Mouse (Mus musculus) heart, adult 8-10 months (tissue): ENCODE measurements at regions not wholly inside any gene's neighbourhood (a gene's known extent, or its start where the extent isn't known, plus 50 kb on each side); places are given as distances from the start of the nearest gene placed in this dataset.

Experiments
- DNase-seq: peaks from one replicate; pipeline ENCODE4 v3.0.0; 2022; ENCODE audit warnings: low spot score

DNA sequence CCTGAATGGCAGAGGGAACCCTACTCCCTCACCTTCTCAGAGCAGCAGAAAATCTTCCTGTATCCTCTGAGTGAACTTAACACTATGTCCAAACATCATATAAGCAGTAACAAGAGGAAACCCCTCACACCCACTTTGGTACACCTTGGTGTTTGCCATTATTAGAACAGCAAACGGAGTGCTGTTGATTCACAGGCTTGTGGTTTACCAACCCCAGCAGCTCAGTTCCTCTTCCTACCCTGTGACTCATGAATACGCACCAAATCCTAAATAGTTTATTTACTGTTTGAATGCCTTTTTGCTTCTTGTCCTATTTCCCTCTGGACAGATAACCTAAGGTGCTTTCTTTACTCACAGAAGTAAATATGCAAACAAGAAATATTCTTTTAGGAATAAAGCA, 233.3 kb downstream of the Foxa2 start:
- DNase-seq, result no peak

DNA sequence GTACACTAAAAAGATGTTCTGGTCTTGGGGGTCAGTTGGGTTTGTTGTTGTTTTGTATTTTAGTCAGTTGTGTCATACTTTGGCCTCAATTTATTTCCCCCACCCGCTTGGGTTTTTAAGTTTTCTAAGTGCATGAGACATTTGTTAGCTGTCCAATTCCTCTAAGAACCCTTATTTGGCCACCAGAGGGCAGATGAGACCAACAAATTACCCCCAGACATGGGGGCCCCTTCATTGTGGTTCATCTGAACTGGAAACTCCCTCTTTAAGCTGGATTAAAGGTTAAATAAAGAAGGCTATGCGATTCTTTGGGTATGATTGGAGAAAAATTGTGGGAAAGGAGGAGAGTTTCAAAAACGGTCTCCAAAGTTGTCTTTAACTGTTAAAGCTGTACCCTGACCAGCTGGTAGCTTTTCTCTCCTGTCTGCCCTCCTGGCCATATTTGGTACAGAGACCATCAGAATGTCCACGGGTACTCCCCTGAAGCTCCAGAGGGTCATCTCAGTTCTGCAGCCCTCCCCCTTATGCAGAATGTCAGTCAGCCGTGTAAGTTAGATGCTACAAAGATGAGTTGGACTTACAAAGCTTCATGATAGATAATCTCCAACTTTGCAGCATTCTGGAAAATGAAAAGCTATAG, 238.6 kb downstream of the Foxa2 start:
- DNase-seq, result peak; percentile 21

DNA sequence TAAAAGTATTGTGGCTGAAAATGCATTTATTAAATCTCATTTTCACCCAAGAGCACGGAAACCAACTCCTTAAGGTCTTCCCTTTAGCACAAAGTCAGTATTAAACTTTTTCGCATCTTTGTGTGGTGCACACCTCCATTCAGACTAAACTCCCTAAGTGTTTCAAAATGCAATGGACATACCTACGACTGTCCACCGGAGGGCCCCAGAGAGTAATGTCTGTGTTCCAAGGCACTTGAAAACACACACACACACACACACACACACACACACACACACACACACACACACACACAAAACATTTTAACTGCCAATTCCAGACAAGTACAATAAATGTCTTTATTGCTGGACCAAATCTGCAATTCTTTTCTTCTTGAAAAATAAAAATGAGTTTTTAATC, 243.7 kb downstream of the Foxa2 start:
- DNase-seq, result no peak

DNA sequence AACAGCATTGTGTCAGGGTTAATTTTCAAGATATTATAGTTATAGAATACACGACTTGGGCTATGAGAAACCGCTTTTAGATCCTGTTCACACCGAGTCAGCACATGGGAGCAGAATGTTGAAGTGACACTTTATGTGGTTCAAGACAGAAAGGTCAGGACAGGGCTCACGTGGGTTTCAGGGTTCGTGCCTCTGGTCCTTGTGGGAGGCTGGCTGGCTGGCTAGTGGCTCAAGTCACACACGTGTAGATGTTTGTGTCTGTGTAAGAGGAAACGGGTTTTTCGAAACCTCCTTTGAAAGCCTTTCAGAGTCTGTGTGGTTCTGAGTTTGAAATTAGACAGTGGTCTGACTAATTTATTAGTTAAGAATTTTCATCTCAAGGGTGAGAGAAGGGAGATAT, 255.3 kb downstream of the Foxa2 start:
- DNase-seq, result no peak

DNA sequence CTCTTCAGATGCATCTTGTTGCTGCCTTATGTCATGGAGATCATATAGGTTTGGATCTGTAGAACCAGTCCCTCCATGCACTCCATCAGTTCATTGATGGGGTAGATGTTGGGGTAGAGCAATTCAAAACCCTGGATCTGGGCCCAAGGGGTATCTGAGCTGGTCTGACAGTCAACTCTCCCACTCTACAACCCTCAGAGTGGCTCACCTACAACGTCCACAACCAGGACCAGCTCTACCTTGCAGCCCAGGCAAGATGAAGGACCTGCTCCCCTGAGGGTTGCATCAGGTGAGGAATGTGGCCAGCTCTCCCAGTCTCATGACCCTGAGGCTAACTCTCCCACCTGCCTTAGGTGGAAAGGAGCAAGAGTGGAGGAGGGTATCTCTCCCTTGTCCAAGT, 256.9 kb downstream of the Foxa2 start:
- DNase-seq, result no peak

DNA sequence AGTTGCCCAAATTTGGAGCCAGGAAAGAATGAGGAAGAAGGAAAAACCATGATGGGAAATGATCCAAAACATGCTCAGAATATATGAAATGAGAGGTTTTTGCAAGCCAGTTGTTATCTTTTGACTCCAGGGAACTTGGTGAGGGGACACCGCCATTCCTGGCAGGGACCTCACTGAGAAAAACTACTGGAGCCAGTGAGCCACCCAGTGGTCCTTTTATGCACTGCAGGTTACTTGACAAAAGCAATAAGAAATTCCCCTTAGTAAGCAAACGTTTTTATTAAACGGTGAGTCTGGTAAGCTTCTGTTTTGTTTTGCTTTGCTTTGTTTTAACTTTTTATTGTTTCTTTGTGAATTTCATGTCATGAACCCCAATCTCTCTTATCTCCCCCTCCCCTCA, 257.5 kb downstream of the Foxa2 start:
- DNase-seq, result peak; percentile 0

DNA sequence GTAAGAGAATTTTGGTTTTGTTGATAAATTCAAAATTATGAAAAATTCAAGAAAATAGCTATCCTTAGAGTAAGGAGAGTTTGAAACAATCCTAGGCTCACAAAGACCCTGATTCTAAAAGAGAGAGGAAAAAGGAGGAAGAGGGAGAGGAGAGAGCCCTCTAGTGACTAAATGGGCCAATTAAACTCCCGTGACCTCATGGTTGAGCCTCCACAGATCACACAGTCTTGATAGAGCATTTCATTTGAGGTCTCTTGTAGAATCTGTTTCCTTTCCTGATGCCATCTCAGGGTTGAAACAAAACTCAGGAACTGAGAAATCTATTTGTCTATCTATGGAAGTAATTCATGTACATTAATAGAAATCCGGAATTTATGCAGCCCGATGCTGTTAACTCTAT, 258.8 kb downstream of the Foxa2 start:
- no peak for DNase-seq

DNA sequence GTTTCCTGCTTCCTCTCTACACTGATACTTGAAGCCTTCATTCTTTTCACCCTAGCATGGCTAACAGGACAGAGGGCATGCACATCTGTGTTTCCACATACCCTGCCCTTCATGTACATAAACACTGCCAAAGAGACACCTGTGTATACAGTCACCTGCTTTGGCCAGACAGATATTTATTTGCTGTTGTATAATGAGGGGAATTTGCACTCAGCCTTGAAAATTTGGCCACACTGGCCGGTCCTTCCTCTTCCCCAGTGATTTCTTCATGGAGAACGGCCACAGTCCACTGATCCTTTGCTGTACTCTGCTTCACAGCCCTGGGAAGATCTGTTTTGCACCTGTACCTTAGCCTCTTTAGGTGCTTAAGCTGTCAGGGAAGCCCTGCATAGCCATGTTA, 264.3 kb downstream of the Foxa2 start:
- DNase-seq, result no peak

DNA sequence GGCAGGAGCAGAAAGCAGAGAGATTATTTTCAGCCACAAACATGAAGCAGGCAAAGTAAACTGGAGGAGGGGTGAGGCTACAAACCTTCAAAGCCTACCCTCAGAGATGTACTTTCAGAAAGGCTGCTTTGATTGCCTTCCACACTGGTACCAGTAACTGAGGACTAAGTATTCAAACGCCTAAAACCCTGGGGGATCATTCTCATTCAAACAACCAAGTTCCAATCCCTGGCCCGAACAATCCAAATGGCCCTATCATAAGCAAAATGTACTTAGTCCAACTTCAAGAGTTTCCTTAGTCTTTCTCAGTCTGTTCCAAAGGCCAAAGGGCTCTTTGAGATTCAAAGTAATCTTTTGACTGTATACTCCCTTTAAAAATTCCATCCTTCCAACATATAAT, 270.5 kb downstream of the Foxa2 start:
- no peak for DNase-seq

DNA sequence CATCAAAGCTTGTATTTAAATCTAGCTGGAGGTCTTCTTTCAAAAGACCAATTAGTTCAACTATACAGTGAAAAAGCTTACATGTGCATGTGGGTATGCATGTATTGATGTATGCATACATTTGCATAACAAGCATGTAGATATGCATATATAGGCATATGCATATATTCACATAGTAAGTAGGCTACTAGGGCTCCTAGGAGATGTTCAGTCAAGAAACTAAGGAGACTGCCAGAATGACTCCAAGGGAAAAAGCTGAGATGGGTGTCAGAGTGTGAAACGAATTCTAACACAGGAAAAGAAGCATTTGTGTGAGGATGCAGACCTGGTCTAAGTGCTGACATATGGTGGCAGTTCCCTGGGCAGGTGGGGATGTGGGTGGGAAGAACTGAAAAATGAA, 274.2 kb downstream of the Foxa2 start:
- no peak for DNase-seq

DNA sequence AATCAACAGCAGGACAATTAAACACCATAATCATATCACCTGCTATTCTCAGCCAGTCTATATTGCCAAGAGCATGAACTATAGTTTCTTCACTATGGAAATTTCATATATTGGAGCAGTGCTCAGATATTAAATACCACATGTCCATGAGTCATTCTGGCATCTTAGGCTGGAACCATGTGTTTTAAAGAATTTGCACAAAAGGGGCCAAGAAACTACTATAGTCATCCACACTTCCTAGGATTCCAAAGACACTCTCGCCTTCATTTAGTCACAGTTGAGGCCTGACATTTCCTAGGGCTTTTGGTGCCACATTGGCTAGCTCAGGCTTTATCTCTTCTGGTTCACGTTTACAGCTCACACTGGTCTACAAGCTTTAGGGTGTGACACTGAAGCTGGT, 293.7 kb downstream of the Foxa2 start:
- DNase-seq, result no peak

DNA sequence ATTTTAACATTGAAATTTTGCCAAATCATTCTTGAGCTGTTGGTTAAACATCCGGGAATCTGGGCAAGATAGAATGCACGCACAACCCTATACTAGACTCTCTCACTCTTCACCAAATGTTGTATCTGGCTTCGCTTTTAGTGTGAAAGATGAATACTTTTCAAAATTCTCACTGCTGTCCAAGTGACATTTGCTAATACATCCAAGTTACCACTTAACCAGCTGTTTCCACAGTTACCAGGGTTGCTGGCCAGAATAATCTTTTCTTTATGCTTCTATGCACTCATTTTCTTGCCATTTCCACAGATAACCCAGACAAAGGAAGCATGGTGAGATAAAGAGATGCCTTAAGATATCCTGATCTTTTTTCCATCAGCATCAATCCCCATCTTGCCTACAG, 294.9 kb downstream of the Foxa2 start:
- no peak for DNase-seq

DNA sequence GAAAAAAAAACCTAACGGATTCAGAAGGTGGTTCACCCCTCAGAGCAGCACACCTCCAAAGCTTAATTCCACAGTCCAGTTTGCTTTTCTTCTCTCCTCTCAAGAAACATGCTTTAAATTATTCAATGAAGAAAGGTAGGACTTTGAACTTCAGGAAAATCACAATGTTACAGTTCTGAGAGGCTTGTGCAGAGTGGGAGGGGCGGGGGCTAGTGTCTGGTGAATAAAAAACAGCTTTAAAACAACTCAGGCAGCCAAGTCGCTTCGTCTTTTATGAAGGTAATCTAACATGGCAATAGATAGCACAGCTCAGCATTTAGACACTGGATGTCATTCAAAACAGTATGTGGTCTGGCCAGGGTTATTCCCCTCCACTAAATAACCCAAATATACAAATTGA, 298.8 kb downstream of the Foxa2 start:
- DNase-seq, result no peak

DNA sequence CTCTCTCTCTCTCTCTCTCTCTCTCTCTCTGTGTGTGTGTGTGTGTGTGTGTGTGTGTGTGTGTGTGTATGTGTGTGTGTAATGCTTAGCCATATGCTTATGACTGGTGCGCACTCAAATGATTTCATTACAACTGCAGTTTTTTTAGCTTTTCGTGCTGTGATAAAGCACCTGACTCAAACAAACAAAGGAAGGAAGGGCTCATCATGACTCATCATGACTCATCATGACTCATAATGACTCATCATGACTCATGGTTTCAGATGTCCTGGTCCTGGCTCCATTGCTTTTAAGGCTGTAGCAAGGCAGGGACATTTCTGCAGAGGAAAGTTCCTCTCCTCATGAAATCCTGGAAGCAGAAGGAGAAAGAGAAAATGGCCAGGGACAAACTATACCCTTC, 302.9 kb downstream of the Foxa2 start:
- DNase-seq, result no peak

DNA sequence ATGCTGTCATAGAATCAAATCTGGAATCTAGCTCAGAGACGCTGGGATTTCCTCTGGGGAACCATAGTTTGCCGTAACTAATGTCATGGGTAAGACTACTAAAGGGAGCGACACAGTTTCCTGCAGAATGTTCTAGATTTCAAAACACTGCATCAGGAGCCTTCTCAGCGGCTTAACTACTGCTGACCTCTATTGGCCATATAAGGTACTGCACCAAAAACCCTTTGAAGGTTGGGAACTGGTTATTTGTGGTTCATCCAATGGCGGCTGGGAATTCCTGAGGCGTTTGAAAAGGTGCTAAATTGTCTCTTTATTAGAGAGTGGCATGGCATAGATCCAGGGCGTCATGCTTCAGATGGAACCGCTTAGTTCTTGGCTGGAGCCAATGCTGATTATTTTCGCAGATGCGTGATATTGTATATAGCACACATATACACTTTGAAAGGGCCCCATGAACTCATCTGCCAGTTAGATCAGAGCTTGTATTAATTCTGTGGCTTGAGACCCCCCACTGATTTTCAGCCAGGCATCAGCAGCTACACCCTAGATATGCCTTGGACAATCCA, 308.4 kb downstream of the Foxa2 start:
- DNase-seq, result peak; percentile 30

DNA sequence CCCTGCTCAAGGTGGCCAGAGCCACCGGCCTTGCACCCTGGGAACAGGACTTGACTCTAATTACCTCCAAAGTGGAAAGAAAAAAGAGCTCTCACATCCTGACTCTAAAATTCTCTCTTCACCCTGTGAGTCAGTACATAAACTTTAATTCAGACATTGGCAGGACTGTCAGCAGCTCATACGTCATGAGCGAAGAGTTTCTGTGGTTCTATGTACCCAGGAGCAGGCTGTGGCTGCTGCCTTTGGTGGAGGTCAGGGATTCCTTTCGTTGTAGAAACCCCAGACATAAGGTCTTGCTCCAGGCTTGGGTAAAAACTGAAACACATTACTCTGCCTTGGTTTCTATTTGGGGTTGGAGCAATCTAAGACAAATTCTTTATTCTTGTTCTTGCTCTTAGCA, 319.4 kb downstream of the Foxa2 start:
- DNase-seq, result no peak

DNA sequence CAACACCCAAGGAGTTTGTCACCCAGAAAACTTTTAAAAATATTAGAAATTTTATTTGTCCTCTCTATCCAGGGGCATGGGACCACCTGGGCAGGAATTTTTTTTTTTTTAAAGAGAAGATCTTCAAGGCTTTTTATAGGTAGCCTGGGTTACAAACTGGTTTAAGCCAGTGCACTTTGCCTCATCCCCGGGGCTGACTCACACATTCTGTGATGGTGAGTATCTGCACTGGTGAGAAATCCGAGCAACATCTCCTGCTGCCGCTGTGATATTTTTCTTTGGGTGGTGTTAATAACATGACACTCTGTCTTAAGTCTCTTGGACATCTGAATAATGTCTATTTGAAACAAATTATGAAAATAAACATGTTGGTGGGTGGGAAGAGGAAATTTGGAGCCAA, 327.8 kb downstream of the Foxa2 start:
- DNase-seq, result no peak

DNA sequence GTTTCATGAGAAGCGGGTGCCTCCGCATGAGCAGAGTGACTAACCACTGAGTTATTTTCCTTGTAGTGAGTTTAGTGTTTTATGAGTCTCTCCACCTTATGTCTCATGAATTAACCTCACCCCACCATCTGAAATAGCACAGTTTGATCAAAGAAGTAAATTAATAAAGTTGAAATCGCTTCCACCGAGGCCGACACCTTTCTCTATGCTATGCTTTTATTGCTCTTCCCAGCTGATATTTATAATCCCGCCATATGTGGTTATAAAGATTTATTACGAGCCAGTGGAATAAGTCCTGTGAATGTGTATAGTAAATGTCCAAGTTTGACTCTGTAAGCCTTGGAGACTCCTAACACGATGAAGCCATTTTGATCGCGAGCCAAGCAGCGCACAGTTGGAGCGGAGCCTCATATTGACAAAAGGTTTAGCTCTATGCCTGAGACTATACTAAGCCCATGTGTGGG, 329.3 kb downstream of the Foxa2 start:
- no peak for DNase-seq

DNA sequence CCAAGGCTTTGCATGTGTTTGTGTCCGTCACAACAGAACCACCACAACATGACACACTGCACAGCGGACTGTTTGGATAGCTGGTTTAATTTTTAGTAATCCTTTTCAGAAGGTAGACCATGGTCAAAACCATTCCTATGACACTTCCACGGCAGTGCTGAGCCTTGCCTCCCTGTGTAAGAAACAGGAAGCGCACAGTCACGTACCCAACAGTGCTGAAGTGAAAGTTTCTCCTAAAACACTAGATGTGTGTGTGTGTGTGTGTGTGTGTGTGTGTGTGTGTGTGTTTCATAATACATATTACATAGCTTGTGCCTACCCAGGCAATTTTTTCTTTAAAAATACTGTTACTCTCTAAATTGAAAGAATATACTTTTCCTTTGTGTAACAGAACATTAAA, 331.0 kb downstream of the Foxa2 start:
- DNase-seq, result no peak

DNA sequence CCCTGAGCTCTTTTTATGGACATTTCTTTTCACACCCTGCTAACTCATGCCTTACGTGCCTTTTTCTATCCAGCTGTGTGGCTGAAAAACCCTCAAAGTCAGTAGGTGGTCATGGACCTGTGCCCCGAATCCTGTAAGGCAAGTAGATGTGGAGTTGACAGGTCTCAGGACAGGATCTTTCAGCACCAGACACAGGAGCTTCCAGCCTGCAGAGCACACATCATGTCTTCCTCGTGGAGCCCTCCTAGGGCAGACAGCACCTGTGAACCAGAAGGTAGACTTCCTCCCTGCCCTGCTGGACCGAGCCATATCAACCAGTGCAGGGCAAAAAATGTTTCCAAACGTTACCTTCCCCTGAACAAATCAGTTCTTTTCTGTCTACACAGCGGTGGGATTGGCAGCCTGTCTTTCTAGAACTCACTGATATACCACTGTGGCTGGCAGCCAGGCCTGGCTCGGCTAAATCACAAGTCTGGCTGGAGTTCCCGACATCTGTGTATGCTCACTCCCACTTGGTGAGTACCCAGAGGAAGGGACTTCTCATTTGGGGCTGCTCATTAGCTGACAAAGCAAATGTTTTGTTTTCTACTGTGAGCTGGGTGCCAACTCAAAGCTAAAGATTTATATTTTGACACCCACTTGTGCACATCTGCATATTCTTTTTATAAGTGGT, 336.0 kb downstream of the Foxa2 start:
- peak; percentile 19 for DNase-seq

DNA sequence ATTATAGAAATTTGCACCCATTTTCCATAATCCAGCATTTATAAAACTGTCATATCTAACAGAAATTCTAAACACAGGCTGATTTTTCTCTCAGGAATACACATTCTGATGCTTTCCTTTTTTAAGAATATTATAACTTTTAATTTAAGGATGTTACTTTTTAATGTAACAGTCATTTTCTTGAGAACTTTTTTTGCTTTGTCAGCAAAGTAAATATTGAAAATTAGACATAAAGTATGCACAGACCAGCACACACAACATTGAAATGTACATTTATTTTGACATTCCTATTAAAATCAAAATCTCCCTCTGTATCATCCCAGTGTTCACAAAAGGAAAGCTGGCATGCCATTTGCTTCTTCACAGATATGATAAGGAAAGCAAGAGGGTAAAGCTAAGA, 337.0 kb downstream of the Foxa2 start:
- DNase-seq, result no peak

DNA sequence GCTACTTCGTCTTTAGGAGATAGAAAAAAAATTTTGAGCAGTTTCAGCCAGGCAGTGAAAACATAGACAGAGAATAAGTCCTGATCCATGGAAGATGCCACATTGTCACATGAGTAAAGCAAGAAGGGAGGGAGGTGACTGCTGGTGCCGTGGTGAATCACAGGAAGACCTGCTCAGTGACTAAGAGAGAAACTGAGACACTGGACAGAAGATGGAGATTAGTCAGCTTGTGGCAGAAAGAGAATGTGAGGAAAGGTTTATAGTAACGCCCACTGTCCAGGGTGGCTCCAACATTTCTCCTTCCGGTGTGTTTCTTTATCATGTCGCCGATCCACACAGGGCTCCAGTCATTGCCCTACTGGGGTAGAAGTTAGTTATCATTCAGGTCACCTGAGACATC, 339.6 kb downstream of the Foxa2 start:
- no peak for DNase-seq

DNA sequence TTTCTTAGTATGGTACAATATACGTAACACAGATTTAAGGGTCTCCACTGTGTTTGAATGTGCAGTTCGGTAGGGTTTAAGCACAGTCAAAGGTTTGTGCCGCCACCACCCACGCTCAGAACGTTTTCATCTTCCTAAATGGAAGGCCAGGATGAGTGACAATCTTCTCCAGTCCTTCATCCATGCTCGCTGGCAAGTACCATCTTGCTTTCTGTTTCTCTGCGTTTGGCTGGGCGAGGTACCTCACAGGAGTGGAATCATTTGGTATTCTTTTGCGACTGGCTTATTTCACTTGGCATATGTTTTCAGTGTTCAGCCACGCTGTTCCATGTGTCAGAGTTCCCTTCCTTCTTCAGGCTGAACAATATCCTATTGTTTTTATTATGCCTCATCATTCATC, 342.3 kb downstream of the Pax1 start:
- DNase-seq, result no peak
